Mouse (Mus musculus): ENCODE measurements around the gene Zfp429.
"Not testable (repeated sequence)": the region's sequence is repeated elsewhere in the genome, so short reads cannot be mapped to it uniquely, and the experiment has no call there.

DNA sequence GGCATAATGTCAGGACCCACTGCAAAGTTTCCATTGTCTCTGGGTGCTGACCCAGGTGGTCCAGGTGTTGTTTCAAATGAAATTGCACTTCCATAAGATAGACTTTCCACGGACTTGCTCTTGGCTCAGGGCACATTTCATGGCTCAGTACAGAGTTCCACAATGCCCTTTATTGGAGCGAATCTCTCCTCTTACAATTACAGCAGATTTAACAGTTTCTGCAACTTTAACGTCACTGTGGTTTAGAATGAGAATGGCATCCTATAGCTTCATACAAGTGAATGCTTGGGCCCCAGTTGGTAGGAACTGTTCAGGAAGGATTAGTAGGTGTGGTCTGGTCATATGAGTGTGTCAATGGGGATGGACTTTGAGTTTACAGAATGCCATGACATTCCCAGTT is 37.5 kb upstream of the Zfp429 start:
- not testable (repeated sequence) for TF ChIP-seq CHD1 (IDR thresholded peaks at IDR 0.05; ENCODE audit: low read depth, low read length); ELF1 (IDR thresholded peaks at IDR 0.05; ENCODE audit: low read depth, low read length); EP300 (IDR thresholded peaks at IDR 0.05; ENCODE audit: low read length); CTCF (conservative IDR thresholded peaks at IDR 0.05 in 1 of 2, IDR thresholded peaks at IDR 0.05 in 1 of 2; ENCODE audit: low read depth in 2 of 2, low read length in 2 of 2); MAX (IDR thresholded peaks at IDR 0.05; ENCODE audit: low read length); ZNF384 (IDR thresholded peaks at IDR 0.05; ENCODE audit: low read depth, low read length); POLR2AphosphoS2 (IDR thresholded peaks at IDR 0.05; ENCODE audit: low read depth, low read length); RAD21 (IDR thresholded peaks at IDR 0.05; ENCODE audit: low read depth, low read length); POLR2A (IDR thresholded peaks at IDR 0.05; ENCODE audit: low read depth, low read length); E2F4 (IDR thresholded peaks at IDR 0.05; ENCODE audit: insufficient replicate concordance, low read depth, low read length); CHD2 (IDR thresholded peaks at IDR 0.05; ENCODE audit: low read length)
